Mouse (Mus musculus): ENCODE data around the gene Rab3ip.

Rab3ip gene

GRCm38 (mm10) chr10:116921416-116921815 is 29.2 kb downstream of the Rab3ip start:
- no peak for DNase-seq (ENCODE audit: inconsistent age in 2 of 2, low spot score in 1 of 2)

- no peak for DNase-seq (ENCODE audit: inconsistent age in 2 of 2, low spot score in 1 of 2)
Measured at GRCm38 (mm10) chr10:116920641-116921040, 29.9 kb downstream of the Rab3ip start.

DNA sequence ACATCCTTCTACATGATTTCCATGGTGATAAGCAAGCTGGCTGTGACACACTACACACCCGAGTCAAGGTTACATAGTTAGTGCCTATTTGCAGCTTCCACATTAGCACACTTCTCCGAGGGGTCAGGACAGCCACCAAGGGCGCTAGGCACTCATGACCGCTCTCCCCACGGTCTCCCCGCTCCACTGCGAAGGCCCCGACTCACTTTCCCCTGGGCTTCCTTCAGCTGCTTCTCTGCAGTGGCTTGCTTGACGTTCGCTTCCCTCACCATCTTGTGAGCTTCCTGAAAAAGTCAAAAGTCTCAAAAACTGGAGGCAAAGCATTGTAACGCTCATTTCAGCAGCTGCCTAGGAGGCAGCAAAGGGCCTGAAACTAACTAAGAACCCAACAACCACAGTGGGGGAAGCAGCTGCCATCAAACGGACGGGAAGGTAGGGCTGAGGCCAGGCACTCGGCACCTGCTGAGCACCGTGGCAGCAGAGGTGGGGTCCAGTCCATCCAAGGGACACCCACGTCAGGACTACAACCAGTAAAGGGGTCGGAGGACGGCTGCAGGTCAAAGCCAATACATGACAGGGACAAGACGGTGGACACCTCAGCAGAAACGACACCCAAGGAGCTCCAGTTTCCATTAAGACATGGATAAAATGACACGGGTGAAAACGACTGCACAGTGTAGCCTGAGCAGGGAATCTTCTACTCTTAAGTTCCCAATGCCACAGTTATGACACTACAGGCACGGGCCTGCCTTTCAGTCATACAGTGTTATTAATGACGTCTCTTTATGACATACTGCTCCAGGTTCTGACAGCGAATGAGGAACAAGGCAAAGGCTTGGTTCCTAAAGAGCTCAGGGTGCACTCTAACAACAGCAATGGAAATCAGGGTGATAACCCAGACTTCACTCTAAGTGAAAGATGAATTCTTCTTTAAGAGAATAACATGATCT is 30.9 kb downstream of the Rab3ip start:
- no peak for DNase-seq (ENCODE audit: inconsistent age in 2 of 2, low spot score in 1 of 2)

- DNase-seq (ENCODE audit: inconsistent age in 2 of 2, low spot score in 1 of 2): no peak
Measured at GRCm38 (mm10) chr10:116916581-116916980, 34.0 kb downstream of the Rab3ip start.

- no peak for DNase-seq (ENCODE audit: inconsistent age in 2 of 2, low spot score in 1 of 2)
Measured at GRCm38 (mm10) chr10:116915286-116915685, 35.3 kb downstream of the Rab3ip start.

GRCm38 (mm10) chr10:116914586-116914985 is 36.0 kb downstream of the Rab3ip start:
- DNase-seq (ENCODE audit: inconsistent age in 2 of 2, low spot score in 1 of 2): peak; percentile 86 to 88

DNA sequence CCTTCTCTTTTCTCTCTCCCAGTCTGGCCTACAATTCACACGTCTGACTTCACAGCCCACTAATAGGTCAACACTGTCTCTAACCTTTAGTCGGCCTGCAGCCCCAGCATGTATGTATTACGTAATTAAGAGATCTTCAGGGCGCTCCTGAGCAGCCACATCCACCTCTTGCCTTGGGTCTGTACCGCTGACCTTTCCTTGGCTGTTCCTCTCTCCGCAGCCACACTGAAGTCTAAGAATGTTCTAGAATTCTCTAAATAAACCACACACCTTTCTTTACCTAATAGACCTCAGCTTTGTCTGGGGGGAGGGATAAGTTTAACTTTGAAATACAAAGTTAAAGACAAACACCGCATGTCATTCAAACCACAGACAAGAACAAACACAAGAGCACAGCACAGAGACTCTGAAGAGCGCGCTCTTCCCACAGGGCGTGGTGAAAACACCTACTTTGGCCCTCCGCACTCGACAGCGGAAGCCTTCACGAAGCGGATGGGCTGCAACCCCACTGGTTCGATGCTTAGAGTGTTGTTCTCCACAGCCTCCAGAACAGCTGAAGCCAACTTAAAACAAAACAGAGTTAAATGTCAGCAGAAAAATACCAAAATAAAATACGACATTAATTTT is 36.8 kb downstream of the Rab3ip start:
- DNase-seq (ENCODE audit: inconsistent age in 2 of 2, low spot score in 1 of 2): no peak

DNA sequence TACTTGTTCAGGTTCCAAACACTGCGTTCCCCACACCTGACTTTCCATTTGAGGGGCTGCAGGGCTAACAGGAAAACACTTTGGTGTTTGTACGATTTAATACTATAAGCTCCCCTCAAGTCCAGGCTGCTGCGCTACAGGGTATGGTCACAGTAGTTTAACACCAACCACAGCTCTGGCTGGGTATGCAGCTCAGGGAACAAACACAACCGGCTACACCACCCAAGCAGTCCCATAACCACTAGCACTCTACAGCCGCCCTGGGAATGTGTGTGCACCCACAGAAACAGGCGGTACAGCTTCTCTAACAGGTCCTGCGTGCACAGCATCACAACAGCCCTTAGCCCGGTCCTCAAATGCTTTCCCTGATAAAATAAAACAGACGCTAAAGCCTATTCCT is 37.7 kb downstream of the Rab3ip start:
- no peak for DNase-seq (ENCODE audit: inconsistent age in 2 of 2, low spot score in 1 of 2)

DNA sequence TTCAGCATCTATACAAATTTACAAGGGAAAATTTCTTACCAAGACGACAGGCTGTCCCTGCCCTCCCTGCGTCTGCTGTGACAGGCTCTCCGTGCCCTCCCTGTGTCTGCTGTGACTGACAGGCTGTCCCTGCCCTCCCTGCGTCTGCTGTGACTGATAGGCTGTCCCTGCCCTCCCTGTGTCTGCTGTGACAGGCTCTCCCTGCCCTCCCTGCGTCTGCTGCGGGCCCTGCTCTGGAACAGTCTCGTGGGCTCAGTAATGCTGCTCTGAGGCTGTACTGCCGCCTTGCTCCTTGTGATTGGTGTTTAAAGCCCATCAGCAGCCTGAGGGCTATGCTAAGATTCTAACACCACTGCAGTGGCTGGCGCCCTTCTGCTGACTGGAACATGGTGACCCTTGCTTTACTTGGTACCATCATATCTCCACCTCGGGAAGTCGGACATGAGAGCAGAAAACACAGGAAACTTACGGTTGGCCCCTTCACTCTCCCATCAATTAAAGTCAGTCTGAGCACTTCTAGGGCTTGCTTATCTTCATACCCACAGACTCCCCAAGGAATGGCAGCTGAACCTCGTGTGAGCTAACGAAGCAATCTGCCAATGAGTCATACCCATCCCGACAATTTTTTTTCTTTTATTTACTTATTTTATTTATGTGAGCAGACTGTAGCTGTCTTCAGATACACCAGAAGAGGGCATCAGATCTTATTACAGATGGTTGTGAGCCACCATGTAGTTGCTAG is 41.5 kb downstream of the Rab3ip start:
- DNase-seq (ENCODE audit: inconsistent age in 2 of 2, low spot score in 1 of 2): no peak

DNA sequence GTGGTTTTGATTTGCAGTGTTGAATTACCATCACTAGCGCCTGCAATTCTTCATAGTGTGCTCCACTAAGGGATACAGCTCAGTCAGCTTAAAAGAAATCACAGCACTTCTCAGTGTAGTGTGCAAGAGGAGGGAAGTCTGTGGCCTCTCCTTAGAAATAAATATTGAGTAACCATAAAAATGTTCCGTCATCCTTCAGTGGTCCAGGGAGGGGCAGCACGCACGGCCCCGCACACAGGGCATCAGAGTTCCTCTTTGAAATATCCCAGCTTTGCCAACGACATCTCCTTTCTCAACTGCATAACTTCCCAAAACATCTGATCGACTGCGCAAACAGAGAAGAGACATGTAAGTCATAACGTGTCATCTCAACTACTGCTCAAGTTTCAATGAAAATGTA is 43.8 kb downstream of the Rab3ip start:
- DNase-seq (ENCODE audit: inconsistent age in 2 of 2, low spot score in 1 of 2): no peak

DNA sequence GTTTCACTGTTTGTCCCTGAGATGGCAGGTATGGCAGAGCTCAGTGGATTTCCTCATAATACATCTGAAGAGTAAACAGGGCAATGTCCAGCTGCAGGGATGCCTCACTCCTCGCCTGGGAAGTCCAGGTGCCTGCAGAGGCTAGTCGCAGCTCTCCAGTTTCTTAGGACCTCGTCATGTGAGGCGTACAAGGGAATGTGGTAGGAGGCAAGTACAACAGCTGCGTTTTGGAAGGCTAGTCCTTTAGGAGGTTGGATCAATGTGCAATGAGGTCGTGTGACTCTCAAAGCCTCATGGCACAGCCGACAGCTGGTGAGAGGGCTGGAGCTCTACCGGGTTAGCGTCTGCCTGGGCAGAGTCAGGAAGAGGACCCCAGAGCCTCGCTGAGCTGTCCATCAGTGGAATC is 46.1 kb downstream of the Rab3ip start:
- no peak for DNase-seq (ENCODE audit: inconsistent age in 2 of 2, low spot score in 1 of 2)

DNA sequence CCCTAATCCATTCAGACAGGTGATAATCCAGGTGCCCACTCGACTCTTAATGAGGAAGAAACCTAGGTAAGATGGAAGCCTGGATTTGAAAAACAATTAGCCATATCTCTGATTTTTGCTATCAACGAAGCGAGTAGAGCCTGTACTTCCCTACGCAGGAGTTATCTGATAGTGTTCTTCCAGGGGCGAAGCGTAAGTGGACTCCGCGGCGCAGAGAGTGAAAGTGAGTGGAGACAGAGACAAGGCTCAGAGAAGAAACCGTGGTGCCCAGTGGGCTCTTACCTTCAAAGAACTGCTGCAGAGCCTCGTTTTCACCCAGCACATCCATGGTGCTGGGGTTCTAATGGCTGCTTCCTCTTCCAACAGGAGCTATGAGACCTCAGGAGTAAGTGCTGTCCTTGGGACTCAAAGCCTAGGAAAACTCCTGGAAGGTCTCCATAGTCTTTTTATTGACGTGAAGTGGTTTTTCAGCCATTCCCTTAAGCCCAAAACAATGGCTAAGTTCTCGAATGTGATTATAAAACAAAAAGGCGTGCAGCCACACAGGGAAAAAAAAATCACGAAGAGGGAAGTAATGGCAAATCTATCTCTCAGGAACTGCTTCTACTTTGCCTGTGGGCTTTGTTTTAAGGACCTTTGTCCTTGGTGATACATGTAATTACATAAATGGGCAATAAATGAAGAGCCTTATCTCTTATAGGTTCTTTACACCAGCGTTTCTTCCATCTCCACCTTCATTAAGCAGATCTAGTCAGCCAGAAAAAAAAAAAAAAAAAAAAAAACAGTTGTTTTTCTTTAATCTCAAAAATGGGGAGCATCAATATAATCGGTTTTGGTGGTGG is 54.0 kb downstream of the Rab3ip start, which contains the start of gene Myrfl:
Gene Myrfl, minus strand, starts transcription at position 584 of the 842 bp plus-strand sequence.
- DNase-seq (ENCODE audit: inconsistent age in 2 of 2, low spot score in 1 of 2): no peak

GRCm38 (mm10) chr10:116895108-116895833 is 55.3 kb downstream of the Rab3ip start:
- no peak for DNase-seq (ENCODE audit: inconsistent age in 2 of 2, low spot score in 1 of 2)

DNA sequence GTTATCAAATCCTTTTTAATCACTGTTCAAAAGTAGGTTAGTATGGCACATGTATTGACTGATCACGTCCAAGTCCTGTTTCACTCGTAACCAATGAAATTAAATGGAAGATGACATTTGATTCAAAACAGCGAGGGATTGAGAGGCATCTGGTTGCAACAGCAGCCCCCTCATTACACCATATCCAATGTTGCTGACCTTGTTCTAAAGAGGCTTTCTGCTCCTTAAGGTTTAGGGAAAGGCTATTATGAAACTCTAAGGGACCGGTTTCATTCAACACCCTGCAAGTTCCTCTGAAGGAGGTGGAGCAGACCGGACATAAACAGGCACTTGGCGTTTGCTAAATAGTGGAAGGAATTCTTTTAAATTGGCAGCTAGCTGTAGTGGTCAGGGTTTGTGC is 56.0 kb downstream of the Rab3ip start:
- no peak for DNase-seq (ENCODE audit: inconsistent age in 2 of 2, low spot score in 1 of 2)

GRCm38 (mm10) chr10:116893753-116894152 is 56.8 kb downstream of the Rab3ip start:
- DNase-seq (ENCODE audit: inconsistent age in 2 of 2, low spot score in 1 of 2): peak; percentile 32 to 68

- no peak for DNase-seq (ENCODE audit: inconsistent age in 2 of 2, low spot score in 1 of 2)
Measured at GRCm38 (mm10) chr10:116890587-116890986, 60.0 kb downstream of the Rab3ip start.

DNA sequence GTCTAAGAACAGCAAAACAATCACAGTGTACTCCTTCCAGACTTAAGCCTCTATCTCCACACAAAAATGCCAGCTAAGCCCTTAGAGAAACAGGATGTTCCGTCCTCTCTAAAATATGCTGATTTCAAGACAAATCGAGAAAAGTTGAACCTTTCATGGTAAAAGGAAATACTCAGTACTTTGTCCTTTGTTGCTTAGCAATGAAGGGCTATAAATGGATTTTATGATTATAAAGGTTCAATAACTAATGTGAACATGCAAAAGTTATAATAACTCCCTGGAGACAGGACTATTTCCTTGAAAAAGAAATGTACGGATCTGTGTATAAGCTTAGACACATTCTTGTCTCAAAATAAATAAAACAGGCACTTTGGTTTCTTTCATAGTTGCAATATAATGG is 66.0 kb downstream of the Rab3ip start:
- DNase-seq (ENCODE audit: inconsistent age in 2 of 2, low spot score in 1 of 2): no peak

DNA sequence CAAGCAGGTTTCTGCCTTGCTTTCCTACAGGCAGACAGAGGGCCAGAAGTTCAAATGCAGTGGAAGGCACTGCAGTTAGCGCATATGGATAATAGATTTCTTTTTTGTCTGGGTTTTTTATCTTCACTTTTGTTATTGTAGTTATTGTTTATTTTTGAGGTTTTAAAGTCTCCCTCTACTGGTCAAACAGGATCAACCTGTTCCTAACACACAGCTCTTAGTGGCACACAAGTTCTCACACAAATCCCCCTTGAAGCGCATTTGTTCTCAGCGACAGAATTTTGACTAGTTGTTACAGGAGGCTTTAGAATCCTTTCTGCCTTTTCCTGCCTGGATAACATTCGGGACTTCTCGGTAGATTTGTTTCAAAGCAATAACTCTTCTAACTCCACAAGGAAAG is 67.0 kb downstream of the Rab3ip start:
- DNase-seq (ENCODE audit: inconsistent age in 2 of 2, low spot score in 1 of 2): no peak

GRCm38 (mm10) chr10:116877436-116877835 is 73.1 kb downstream of the Rab3ip start:
- no peak for DNase-seq (ENCODE audit: inconsistent age in 2 of 2, low spot score in 1 of 2)

- DNase-seq (ENCODE audit: inconsistent age in 2 of 2, low spot score in 1 of 2): no peak
Measured at GRCm38 (mm10) chr10:116874490-116874889, 76.1 kb downstream of the Rab3ip start.

Measured in adrenal gland, adult (tissue).